Mouse (Mus musculus) naive thymus-derived CD4-positive, alpha-beta T cell, adult 2 months (primary cell): ENCODE measurements around the gene Serpina3f.

Source experiments
- DNase-seq: peaks from one replicate; pipeline ENCODE4 v3.0.0-alpha.2; 2011; ENCODE audit warnings: low read depth

Serpina3f gene

GRCm38 (mm10) chr12:104248231-104248630 is 33.9 kb downstream of the Serpina3f start:
- no peak for DNase-seq

- no peak for DNase-seq
Observed at GRCm38 (mm10) chr12:104261041-104261440, 46.7 kb downstream of the Serpina3f start.

- no peak for DNase-seq
Observed at GRCm38 (mm10) chr12:104262863-104263262, 48.5 kb downstream of the Serpina3f start, which contains the start of gene Serpina3i. Gene Serpina3i, plus strand, starts transcription at chr12:104263122.

GRCm38 (mm10) chr12:104266374-104266773 is 52.0 kb downstream of the Serpina3f start:
- no peak for DNase-seq
